Mouse (Mus musculus) neural tube, embryonic 15.5 days (tissue): ENCODE data around the gene Mog. TPM values are rescaled to one million over a fixed set of nuclear protein-coding genes. Genes with fewer than 3 reads are reported as not detected.

Source experiments
- polyA plus RNA-seq: library from polyadenylated mRNA; unstranded; fragments of >200 nt; fragmentation: Nextera tagmentation; extraction: Ambion mirVana; gene quantifications from 2 replicates; pipeline ENCODE4 v1.2.1, GENCODE M21; 2015

Gene Mog
- polyA plus RNA-seq, 1 experiment from 2014 or later, result 2.0 TPM

Other genes starting within 250 kb of the Mog start
- gene H2-M10.6, start 211.2 kb downstream of the Mog start, polyA plus RNA-seq, result not detected in 2 replicates
- 51.2 and 52.0 TPM in 2 replicates for gene Trim26, start 186.3 kb downstream of the Mog start, polyA plus RNA-seq
- gene Trim15, start 156.2 kb downstream of the Mog start, polyA plus RNA-seq, result 0.73 and 0.82 TPM in 2 replicates
- gene Trim10, start 153.8 kb downstream of the Mog start, polyA plus RNA-seq, result 1.4 and 1.9 TPM in 2 replicates
- gene Trim40, start 133.3 kb downstream of the Mog start, polyA plus RNA-seq, result not detected in 2 replicates
- 2.2 TPM in 1 of 2 replicates, not detected in the other for gene Trim31, start 125.3 kb downstream of the Mog start, polyA plus RNA-seq
- 1.9 and 2.0 TPM in 2 replicates for gene Rnf39, start 80.5 kb downstream of the Mog start, polyA plus RNA-seq
- gene Ppp1r11, start 71.7 kb downstream of the Mog start, polyA plus RNA-seq, result 155 and 168 TPM in 2 replicates
- gene Znrd1, start 64.8 kb downstream of the Mog start, polyA plus RNA-seq, result 59.2 and 62.9 TPM in 2 replicates
- 5.5 and 5.8 TPM in 2 replicates for gene Znrd1as, start 64.8 kb downstream of the Mog start, polyA plus RNA-seq
- gene 2410137M14Rik, start 42.2 kb downstream of the Mog start, polyA plus RNA-seq, result 0.27 TPM in 1 of 2 replicates, not detected in the other
- gene H2-M5, start 33.9 kb downstream of the Mog start, polyA plus RNA-seq, result 2.5 and 2.7 TPM in 2 replicates
- gene Zfp57, start 22.2 kb downstream of the Mog start, polyA plus RNA-seq, result 200 and 252 TPM in 2 replicates
- gene Gabbr1, start 22.6 kb upstream of the Mog start, polyA plus RNA-seq, result 77.9 and 90.1 TPM in 2 replicates
- gene Olfr90, start 65.1 kb upstream of the Mog start, polyA plus RNA-seq, result 0.06 TPM in 1 of 2 replicates, not detected in the other
- gene Olfr91, start 74.9 kb upstream of the Mog start, polyA plus RNA-seq, result not detected in 2 replicates
- not detected in 2 replicates for gene Olfr92, start 96.7 kb upstream of the Mog start, polyA plus RNA-seq
- not detected in 2 replicates for gene Olfr93, start 138.1 kb upstream of the Mog start, polyA plus RNA-seq
- 3.8 TPM in 1 of 2 replicates, not detected in the other for gene Ubd, start 170.5 kb upstream of the Mog start, polyA plus RNA-seq
- gene Olfr94, start 177.6 kb upstream of the Mog start, polyA plus RNA-seq, result 0.14 and 0.19 TPM in 2 replicates
- 0.04 TPM in 1 of 2 replicates, not detected in the other for gene Olfr95, start 189.7 kb upstream of the Mog start, polyA plus RNA-seq
- gene Olfr96, start 196.7 kb upstream of the Mog start, polyA plus RNA-seq, result not detected in 2 replicates
- gene Olfr97, start 213.9 kb upstream of the Mog start, polyA plus RNA-seq, result not detected in 2 replicates
- not detected in 2 replicates for gene Olfr98, start 240.4 kb upstream of the Mog start, polyA plus RNA-seq
- gene H2-M3, start 246.8 kb upstream of the Mog start, polyA plus RNA-seq, result 1.7 and 3.2 TPM in 2 replicates